Mouse (Mus musculus) heart, adult 2 months (tissue): ENCODE measurements at regions not wholly inside any gene's neighbourhood (a gene's known extent, or its start where the extent isn't known, plus 50 kb on each side); places are given as distances from the start of the nearest gene placed in this dataset.

ENCODE experiments used
- CTCF ChIP-seq: fragments of 200-600 bp; IDR thresholded peaks from 2 replicates; pipeline ENCODE4 v1.8.1; 2022; ENCODE audit warnings: antibody characterized with exemption, mild to moderate bottlenecking, moderate library complexity
- EP300 ChIP-seq: fragments of 200-500 bp; IDR thresholded peaks from 2 replicates; pipeline ENCODE4 v1.6.1; 2011; ENCODE audit warnings: low read depth, low read length, control low read depth; ENCODE audit not compliant: insufficient read depth

DNA sequence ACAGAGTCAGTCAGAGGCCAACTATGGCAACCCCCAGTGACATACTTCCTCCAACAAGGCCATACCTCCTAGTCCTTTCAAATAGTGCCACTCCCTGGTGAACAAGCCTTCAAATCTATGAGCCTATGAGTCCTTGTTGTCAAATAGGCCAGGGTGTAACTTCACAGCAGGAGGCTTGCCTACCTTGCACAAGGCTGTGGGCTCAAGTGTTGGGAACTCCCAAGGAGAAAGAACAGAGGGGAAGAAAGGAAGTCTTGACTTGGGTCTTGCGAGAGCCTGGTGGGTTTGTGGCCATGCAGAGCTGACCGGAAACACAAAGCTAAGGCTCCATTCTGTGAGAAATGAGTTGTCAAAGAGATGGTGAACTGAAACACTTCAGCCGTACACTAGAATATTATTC is 154.6 kb upstream of the Spdye4c start:
- TF ChIP-seq CTCF (no peak), EP300 (no peak)
